Mouse (Mus musculus): ENCODE results near the gene Zfp764. TPM values are rescaled to one million over a fixed set of nuclear protein-coding genes. Genes with fewer than 3 reads are reported as not detected.
A peak's percentile ranks its signal among the peaks of the same experiment; 100 is the strongest.
"Not testable (repeated sequence)": the region's sequence is repeated elsewhere in the genome, so short reads cannot be mapped to it uniquely, and the experiment has no call there.

The Zfp764 gene
- polyA plus RNA-seq, 1 experiment from 2014 or later, result 9.5 TPM

- Histone ChIP-seq H3K27me3 (ENCODE audit: insufficient read depth, low read length) (no peaks in the 10 kb centered on the region), H3K36me3 (ENCODE audit: insufficient read depth, low read length) (peaks cover 11% of the 10 kb centered on the region), H3K4me3 (ENCODE audit: low read length) (peak within 1 kb of the TSS; percentile 78), H3K9ac (replicated peaks; ENCODE audit: low read length) (peak within 1 kb of the TSS; percentile 95), H3K27ac (ENCODE audit: low read length) (peak within 1 kb of the TSS; percentile 93), H3K9me3 (ENCODE audit: low read length) (no peaks in the 10 kb centered on the region), H3K4me2 (replicated peaks; ENCODE audit: low read depth, low read length) (peak within 1 kb of the TSS; percentile 90), H3K4me1 (ENCODE audit: insufficient read depth, low read length) (peaks cover 13% of the 10 kb centered on the region; the same call in 1 of the 2 replicates)
- WGBS, result under 1% methylated on average over 43 of the region's 45 CpGs
- ATAC-seq (ENCODE audit: low FRiP score, low TSS enrichment), result peak; percentile 94
These were observed 13.3 kb downstream of the Zfp764 start, which contains the start of gene E430018J23Rik for GRCm38 (mm10) chr7:127393157-127393943. E430018J23Rik (minus strand) TSS chr7:127393629.

- peak overlapping the region; percentile 78 for H3K4me3 ChIP-seq (ENCODE audit: low read length)
- no peaks in the 10 kb centered on the region for H3K27me3 ChIP-seq (ENCODE audit: insufficient read depth, low read length)
- no peaks in the 10 kb centered on the region for H3K9me3 ChIP-seq (ENCODE audit: low read length)
- H3K4me1 ChIP-seq (ENCODE audit: insufficient read depth, low read length), result peaks cover 13% of the 10 kb centered on the region; the same call in 1 of the 2 replicates
- no peak for ATAC-seq (ENCODE audit: low FRiP score, low TSS enrichment)
- H3K9ac ChIP-seq (replicated peaks; ENCODE audit: low read length), result peak overlapping the region; percentile 95
- peak overlapping the region; percentile 90 for H3K4me2 ChIP-seq (replicated peaks; ENCODE audit: low read depth, low read length)
- H3K36me3 ChIP-seq (ENCODE audit: insufficient read depth, low read length), result peaks cover 11% of the 10 kb centered on the region
- H3K27ac ChIP-seq (ENCODE audit: low read length), result no peak overlapping the region
- WGBS, result 88% methylated on average over 8 of the region's 8 CpGs
These were observed 14.3 kb downstream of the Zfp764 start for GRCm38 (mm10) chr7:127392251-127392824.

- H3K9me3 ChIP-seq (ENCODE audit: low read length), result no peaks in the 10 kb centered on the region
- H3K4me2 ChIP-seq (replicated peaks; ENCODE audit: low read depth, low read length), result no peak overlapping the region
- no peak overlapping the region for H3K4me3 ChIP-seq (ENCODE audit: low read length)
- no peak for ATAC-seq (ENCODE audit: low FRiP score, low TSS enrichment)
- H3K27ac ChIP-seq (ENCODE audit: low read length), result no peak overlapping the region
- no peaks in the 10 kb centered on the region for H3K27me3 ChIP-seq (ENCODE audit: insufficient read depth, low read length)
- no peak overlapping the region for H3K9ac ChIP-seq (replicated peaks; ENCODE audit: low read length)
- H3K4me1 ChIP-seq (ENCODE audit: insufficient read depth, low read length), result peaks cover 13% of the 10 kb centered on the region; the same call in 1 of the 2 replicates
- peaks cover 11% of the 10 kb centered on the region for H3K36me3 ChIP-seq (ENCODE audit: insufficient read depth, low read length)
- WGBS, result 97% methylated on average over 16 of the region's 16 CpGs
These were observed 15.1 kb downstream of the Zfp764 start for GRCm38 (mm10) chr7:127391538-127391937.

GRCm38 (mm10) chr7:127390306-127390705 lies 16.3 kb downstream of the Zfp764 start:
- ATAC-seq (ENCODE audit: low FRiP score, low TSS enrichment), result no peak
- Histone ChIP-seq H3K9me3 (ENCODE audit: low read length) (no peaks in the 10 kb centered on the region), H3K4me2 (replicated peaks; ENCODE audit: low read depth, low read length) (no peak overlapping the region), H3K9ac (replicated peaks; ENCODE audit: low read length) (no peak overlapping the region), H3K27ac (ENCODE audit: low read length) (no peak overlapping the region), H3K4me3 (ENCODE audit: low read length) (no peak overlapping the region), H3K4me1 (ENCODE audit: insufficient read depth, low read length) (peaks cover 13% of the 10 kb centered on the region; the same call in 1 of the 2 replicates), H3K27me3 (ENCODE audit: insufficient read depth, low read length) (no peaks in the 10 kb centered on the region), H3K36me3 (ENCODE audit: insufficient read depth, low read length) (peaks cover 11% of the 10 kb centered on the region)
- WGBS, result 76% methylated on average over 7 of the region's 7 CpGs

GRCm38 (mm10) chr7:127388201-127388600 lies 18.4 kb downstream of the Zfp764 start:
- H3K4me3 ChIP-seq (ENCODE audit: low read length); H3K27me3 ChIP-seq (ENCODE audit: insufficient read depth, low read length); H3K9me3 ChIP-seq (ENCODE audit: low read length); H3K27ac ChIP-seq (ENCODE audit: low read length); H3K9ac ChIP-seq (replicated peaks; ENCODE audit: low read length); H3K4me2 ChIP-seq (replicated peaks; ENCODE audit: low read depth, low read length); ATAC-seq (ENCODE audit: low FRiP score, low TSS enrichment); H3K4me1 ChIP-seq (ENCODE audit: insufficient read depth, low read length): not testable (repeated sequence)
- H3K36me3 ChIP-seq (ENCODE audit: insufficient read depth, low read length), result peaks cover 28% of the 10 kb centered on the region

GRCm38 (mm10) chr7:127386641-127387392 lies 19.8 kb downstream of the Zfp764 start, which contains the start of gene 9130019O22Rik:
9130019O22Rik (minus strand) TSS chr7:127387166.
- 19% methylated on average over 38 of the region's 38 CpGs for WGBS
- H3K9me3 ChIP-seq (ENCODE audit: low read length), result peaks cover 2% of the 10 kb centered on the region; the same call in 1 of the 2 replicates
- peaks cover 25% of the 10 kb centered on the region for H3K36me3 ChIP-seq (ENCODE audit: insufficient read depth, low read length)
- no peaks in the 10 kb centered on the region for H3K27me3 ChIP-seq (ENCODE audit: insufficient read depth, low read length)
- peak within 1 kb of the TSS; percentile 66 for H3K4me2 ChIP-seq (replicated peaks; ENCODE audit: low read depth, low read length)
- peak; percentile 72 for ATAC-seq (ENCODE audit: low FRiP score, low TSS enrichment)
- H3K4me1 ChIP-seq (ENCODE audit: insufficient read depth, low read length), result no peaks in the 10 kb centered on the region
- peak within 1 kb of the TSS; percentile 41; the same call in 1 of the 2 replicates for H3K27ac ChIP-seq (ENCODE audit: low read length)
- H3K4me3 ChIP-seq (ENCODE audit: low read length), result peak within 1 kb of the TSS; percentile 63
- peak within 1 kb of the TSS; percentile 80 for H3K9ac ChIP-seq (replicated peaks; ENCODE audit: low read length)

DNA sequence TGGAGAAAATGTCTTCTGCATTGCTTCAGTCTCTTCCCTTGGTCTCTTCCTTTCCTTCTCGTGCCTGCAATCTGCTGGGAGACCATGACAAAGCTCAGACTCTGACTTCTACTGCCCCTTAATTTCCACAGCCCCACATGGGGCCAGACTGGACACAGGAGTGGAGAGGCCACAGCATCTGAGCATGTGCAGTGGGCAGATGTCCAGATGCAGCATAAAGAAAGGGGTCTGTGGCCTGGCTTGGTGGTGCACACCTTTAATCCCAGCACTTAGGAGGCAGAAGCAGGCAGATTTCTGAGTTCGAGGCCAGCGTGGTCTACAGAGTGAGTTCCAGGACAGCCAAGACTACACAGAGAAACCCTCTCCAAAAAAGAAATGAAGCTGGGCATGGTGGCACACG lies 21.1 kb downstream of the Zfp764 start:
- H3K4me1 ChIP-seq (ENCODE audit: insufficient read depth, low read length); H3K27ac ChIP-seq (ENCODE audit: low read length); H3K4me3 ChIP-seq (ENCODE audit: low read length); H3K4me2 ChIP-seq (replicated peaks; ENCODE audit: low read depth, low read length); H3K9me3 ChIP-seq (ENCODE audit: low read length); H3K9ac ChIP-seq (replicated peaks; ENCODE audit: low read length); ATAC-seq (ENCODE audit: low FRiP score, low TSS enrichment); H3K27me3 ChIP-seq (ENCODE audit: insufficient read depth, low read length): not testable (repeated sequence)
- peaks cover 18% of the 10 kb centered on the region for H3K36me3 ChIP-seq (ENCODE audit: insufficient read depth, low read length)
- WGBS, result 96% methylated on average over 4 of the region's 4 CpGs

DNA sequence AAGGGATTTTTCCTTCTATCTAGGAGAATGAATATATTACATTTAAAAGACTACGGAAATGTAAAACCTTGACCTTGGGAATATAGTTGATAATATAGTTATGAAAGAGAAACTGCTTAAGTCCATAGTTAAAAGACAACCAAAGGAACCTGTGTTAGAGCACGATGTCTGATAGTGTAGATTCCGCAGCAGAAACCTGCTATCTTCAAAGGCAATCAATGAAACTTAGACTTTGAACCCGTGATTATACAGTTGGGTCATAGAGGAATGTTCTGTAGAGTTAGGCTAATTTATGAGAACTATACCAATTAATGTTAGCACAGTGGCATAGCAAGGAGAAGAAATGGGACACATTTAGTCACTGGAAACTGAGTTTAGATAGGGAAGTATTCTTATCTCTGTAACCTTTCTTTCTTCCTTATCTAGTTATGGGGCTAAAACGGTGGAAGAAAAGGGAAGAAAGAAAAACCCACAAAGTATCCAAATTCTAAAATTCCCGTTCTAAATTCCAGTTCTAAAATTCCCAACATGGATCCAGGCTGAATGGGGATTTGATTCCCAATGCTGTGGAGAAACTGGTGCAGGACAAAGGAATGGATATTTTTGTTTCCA lies 28.2 kb downstream of the Zfp764 start:
- peaks cover 10% of the 10 kb centered on the region for H3K36me3 ChIP-seq (ENCODE audit: insufficient read depth, low read length)
- 74% methylated on average over 6 of the region's 6 CpGs for WGBS
- H3K27ac ChIP-seq (ENCODE audit: low read length), result no peak overlapping the region
- H3K4me3 ChIP-seq (ENCODE audit: low read length), result no peak overlapping the region
- H3K27me3 ChIP-seq (ENCODE audit: insufficient read depth, low read length), result no peaks in the 10 kb centered on the region
- peaks cover 4% of the 10 kb centered on the region; the same call in 1 of the 2 replicates for H3K4me1 ChIP-seq (ENCODE audit: insufficient read depth, low read length)
- no peak overlapping the region for H3K9ac ChIP-seq (replicated peaks; ENCODE audit: low read length)
- no peak overlapping the region for H3K4me2 ChIP-seq (replicated peaks; ENCODE audit: low read depth, low read length)
- no peaks in the 10 kb centered on the region for H3K9me3 ChIP-seq (ENCODE audit: low read length)
- no peak for ATAC-seq (ENCODE audit: low FRiP score, low TSS enrichment)

Data from kidney, embryonic 16.5 days (tissue).